Mouse (Mus musculus) gastrocnemius, adult 18-20 months (tissue): ENCODE data around the gene BC029722. TPM values are rescaled to one million over a fixed set of nuclear protein-coding genes. Genes with fewer than 3 reads are reported as not detected.

ENCODE experiments used
- DNase-seq: peaks from one replicate; pipeline ENCODE4 v3.0.0; 2021; ENCODE audit warnings: low spot score
- total RNA-seq, 2 experiments: library from RNA; stranded (reverse); gene quantifications; 2 replicates each; pipeline ENCODE4 v1.2.3; 2021

The BC029722 gene
- total RNA-seq, 2 experiments from 2014 or later, result 27.8 to 29.5 TPM

DNA sequence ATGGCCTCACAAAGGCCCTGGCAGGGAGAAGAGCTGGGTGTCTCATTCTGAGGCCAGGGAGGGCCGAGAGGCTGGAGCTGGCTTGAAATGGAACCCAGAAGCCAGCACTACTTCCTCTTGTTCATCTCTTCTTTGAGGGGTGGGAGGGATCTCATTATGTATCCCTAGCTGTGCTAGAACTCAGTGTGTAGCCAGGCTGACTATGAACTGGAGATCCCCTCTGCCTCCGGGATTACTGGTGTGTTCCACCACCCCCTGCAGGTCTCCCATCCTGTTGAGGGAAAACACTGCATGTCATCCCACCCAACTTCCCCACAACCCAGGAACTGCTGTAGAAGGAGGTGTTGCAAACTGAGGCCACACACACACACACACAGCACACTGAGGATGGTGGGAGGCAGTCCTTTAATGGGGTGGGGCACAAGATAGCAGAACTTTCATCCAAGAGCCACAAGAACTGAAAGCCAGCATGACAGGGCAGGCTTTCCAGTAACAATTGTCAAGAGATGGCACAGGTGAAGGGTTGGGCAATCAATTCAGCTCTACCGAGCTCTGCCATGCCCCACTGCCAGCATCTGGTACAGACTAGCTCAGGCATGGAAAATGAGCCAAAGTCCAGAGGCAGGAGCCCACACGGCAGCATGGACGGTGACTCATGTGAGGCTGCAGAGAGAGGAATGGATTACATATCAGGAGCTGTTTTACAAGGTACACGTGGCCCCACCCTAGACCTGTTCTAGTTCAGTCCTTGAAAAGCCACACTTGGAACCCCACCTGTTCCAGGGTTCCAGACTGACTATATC is 424 bp upstream of the BC029722 start:
- DNase-seq, result no peak

DNA sequence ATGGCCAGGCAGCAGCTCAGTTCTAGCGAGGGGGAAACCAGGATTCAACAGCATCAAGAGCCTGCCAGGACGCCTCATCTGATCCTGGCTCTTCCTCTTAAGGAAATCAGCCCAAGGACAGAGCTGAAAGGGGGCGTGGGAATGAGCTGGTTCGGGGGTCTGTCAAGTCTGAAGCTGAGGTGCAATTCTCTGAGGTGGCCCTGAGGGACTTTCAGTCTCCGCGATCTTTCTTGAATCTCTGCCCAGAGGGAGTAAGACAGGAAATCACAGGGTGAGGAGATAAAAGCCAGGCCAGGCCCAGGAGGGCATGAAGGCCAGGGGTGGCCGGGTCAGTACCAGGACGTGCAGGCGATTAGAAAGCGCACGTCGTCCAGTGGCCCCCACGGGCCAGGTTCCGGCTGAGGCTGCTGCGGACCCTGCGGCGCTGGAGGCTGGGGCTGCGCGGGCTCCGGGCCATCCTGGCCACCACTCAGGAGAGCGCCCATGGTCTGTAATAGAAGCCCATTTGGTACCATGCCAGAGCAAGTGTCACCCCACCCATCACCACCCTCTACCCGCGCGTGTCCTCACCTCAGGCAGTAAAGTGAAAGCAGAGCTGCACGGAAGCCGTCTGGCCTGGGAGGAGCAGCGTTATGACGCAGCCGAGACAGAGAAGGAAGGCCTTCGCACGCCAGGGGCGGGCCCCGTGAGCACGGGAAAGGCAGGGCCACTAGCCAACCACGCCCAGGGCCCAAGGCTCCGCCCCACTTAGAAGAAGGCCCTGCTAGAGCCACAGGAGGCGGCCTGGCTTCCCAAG is 432 bp downstream of the BC029722 start:
- peak; percentile 97 for DNase-seq

DNA sequence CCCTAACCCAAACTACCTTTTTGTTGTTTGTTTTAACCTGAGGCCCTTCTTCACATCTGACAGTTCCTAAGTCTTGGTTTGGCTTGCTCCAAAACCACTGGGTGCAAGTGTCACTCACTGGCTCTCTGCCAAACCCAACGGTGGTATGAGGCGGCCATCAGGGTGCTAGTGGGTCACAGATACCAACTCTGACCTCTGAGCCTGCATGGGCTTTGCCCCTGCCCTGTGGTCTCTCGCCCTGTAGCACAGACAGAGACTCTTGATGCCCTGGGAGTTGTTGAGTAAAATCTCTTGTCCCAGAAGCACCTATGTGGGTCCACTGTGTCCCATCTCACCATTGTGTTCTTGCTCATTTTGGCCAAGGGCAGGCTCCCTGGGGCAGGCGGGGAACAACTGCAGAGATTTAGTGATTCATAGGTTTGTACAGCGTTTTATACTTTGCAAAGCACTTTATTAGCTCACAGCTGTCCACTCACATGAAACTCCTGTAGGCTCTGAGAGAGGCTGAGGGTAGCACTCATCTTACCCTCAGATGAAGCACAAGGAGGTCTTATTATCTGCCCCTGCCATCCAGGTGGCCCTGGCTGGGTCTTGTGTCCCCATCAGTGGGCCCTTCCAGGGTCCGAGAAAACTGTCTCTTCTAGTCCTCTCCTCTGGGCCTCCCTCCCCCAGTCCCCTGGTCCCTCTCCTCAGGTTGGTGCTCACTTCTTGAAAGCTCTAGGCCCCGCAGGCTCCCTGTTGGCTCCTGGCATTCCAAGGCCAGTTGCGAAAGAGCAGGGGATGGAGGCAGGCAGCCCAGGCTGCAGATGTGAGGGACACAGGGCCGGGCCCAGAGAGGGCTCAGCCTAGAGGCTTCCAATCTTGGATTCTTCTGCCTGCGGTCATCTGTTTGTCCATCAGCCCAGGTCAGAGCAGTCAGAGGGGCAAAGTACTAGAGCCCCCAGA is 1.7 kb downstream of the BC029722 start:
- peak; percentile 61 for DNase-seq

DNA sequence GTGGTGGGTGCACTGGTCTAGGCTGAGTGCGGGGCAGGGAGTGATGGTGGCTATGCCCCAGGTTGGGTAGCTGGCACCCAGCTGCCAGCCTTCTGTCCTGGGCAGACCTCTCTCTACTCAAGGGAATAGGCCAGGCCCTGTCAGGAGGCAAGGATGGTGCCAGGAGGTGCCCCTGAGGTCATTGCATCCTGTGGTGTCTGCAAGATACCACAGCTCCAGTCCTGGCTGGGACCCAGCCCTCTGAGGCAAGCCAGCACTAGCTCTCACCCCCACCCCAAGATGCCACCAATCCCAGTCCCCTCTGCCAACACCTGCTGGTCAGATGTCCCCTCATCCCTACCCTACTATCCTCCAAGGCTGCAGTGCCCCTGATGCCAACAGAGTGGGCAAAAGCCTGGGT is 3.0 kb downstream of the BC029722 start:
- no peak for DNase-seq

DNA sequence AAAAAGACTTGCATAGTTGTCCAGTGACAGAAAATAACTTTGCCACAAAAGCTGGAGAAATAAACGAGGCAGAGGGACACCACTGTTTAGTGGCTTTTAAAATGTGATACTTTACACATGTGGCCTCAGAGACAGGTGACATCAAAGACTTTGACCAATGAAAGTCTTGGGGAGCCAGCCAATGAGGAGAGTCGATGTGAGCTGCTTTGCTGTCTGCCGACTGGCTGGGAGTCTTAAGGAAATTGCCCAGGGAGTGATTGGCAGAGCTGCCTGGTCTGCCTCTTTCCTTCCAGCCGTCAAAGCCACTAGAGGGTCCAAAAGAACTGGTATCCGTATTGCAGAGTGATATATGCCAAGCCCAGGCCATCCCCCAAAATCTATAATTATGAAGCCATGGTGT is 4.4 kb downstream of the BC029722 start:
- DNase-seq, result no peak

DNA sequence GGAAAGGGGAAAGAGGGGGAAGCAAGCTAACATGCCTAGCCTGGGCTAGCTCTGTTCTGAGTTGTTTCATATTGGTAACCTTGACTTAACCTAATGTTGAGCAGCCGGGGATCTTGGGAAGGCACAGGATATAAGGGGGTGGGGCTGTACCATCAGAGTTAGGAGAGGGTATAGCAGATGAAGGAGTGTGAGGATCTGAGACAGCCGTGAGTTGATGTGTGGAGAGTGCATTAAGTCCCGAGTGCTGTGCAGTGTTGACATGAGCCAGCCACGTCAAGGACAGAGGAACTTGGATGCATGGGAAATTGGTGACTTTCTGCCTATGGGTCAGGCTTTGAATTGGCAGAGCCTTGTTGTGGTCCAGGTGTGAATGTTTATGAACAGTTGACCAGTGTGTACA is 6.6 kb downstream of the BC029722 start:
- DNase-seq, result no peak

DNA sequence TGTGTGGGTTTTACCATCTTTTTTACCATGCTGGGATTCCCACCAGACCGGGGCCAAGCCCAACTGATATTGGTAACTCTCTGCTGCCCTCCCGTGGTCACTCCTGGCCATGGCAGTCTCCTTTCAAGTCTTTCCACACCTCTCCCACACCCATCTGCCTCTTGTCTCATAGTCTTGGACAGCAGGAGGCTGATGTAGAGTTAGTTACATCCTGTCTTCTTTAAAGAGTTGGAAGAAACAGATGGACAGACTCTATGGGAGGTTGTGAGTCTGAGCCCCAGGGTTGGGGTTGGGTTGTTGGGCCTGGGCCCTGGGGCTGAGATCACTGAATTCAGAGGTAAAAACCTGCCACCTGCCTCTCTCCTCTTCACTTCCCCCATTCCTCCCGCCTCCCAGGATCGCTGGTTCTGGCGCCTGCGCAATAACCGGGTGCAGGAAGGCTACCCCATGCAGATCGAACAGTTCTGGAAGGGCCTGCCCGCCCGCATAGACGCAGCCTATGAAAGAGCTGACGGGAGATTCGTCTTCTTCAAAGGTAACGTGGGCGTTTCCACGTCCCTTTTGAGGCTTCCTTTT is 7.3 kb downstream of the BC029722 start:
- DNase-seq, result peak; percentile 77

DNA sequence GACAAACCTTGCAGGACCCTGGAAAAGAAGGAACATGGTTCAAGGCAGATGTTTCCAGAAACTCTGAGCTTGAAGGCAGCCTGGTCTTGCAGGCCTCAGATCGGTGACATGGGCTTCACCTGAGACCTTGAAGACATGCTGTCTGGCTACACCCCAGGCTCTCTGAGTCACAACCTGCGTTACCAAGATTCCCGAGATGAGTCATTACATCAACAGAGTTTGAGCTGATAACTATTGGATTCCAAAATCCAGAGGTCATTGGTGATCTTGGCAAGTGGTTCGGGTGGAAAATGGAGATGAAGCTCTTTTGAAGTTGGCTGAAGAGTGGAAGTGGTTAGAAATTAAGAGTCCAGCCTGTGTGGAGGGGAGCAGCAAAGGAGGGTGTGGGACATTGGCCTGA is 9.6 kb downstream of the BC029722 start:
- no peak for DNase-seq

DNA sequence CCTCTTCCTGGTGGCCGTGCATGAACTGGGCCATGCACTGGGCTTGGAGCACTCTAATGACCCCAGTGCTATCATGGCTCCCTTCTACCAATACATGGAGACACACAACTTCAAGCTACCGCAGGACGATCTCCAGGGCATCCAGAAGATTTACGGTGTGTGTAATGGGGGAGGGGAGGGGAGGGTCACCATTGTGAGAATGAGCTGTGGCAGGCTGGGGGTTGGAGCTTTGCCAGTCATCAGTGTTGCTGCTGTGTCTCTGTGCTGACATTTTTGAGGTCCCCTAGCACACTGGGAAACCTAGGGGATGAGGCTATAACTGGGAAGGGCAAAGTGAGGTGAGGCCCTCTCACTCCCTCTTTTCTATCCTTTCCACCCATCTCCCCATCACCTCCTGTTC is 11.8 kb downstream of the BC029722 start:
- DNase-seq, result no peak

DNA sequence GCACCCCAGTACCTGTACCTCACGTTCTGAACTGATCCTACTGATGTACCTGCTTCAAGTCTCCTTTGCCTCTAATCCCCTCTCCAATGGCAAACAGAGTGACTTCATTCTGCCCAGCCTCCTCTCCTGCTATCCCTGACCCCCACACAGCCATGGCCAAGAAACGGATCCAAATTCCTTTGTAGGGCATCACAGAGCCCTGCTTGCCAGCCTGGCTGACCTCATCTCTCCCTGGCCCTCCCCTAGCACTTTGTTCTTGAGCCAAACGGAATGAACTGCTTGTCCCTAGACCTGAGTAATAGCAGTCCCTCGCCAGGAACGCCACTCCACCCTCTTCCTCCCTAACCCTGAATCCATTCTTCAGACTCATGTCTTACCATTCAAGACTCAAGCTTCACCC is 12.7 kb downstream of the BC029722 start:
- DNase-seq, result peak; percentile 63

DNA sequence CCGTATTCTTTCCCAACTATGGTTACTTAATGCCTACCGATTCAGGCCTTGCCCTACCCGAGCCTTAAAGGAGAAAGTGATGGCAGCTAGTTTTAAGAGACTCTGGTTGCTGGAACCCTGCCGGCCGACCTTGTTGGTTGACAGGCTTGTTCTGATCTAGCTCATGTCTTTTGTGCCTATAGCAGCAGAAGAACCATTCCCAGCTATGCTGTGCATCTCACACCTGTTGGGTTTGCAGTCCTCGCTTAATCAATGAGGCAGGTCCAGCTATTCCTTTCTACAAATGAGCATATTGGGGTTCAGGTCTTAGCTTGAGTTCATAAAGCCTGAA is 13.3 kb downstream of the BC029722 start:
- no peak for DNase-seq

DNA sequence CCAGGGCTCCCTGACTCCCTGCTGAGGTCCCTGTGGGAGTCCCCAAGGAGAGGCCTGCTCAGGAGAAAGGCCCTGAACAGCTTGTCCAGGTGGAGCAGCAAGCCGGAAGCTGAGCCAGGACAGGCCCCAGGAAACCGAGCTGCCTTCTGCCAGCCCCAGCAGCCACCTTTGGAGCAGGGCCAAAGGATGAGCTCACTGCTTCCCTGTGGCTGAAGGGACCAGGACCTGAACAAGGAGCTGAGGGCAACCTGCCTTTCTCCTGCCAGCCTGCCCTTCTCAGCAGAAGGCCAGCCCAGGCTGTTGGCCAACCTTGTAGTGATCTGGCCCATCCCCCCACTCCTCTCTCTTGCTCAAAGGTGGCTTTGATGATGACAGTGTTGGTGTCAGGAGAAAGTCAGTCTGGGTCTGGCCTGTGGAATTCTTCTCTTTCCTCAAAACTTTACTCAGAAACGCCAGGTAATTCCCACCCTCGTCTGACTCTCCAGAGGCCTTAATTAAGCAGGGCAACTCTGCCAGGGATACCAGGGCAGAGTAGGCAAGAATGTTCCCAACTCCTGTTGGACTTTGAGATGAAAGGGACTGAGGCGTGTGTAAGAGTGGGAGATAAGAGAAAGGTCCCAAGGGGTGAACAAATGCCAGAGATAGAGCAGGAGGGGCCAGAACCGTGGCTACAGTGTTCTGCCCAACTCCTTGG is 13.8 kb downstream of the BC029722 start:
- peak; percentile 71 for DNase-seq

DNA sequence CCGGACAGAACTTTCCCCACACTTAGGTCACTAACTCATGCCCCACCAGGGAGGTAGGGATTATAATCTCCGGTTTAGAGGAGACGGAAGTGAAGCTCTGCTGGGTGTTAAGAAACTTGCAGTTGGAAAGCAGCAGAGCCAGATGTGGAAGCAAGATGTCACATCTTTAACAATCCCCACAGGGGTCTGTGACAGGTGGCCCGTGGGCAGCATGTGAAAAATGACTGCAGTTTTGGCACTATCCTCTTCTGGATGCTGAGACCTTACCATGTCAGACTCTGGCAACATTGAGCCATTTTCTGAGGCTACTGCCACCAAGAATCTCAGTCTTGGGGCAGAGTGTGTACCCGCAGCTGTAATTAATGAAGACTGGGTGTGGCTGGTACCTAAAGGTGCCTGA is 15.2 kb downstream of the BC029722 start:
- DNase-seq, result no peak

DNA sequence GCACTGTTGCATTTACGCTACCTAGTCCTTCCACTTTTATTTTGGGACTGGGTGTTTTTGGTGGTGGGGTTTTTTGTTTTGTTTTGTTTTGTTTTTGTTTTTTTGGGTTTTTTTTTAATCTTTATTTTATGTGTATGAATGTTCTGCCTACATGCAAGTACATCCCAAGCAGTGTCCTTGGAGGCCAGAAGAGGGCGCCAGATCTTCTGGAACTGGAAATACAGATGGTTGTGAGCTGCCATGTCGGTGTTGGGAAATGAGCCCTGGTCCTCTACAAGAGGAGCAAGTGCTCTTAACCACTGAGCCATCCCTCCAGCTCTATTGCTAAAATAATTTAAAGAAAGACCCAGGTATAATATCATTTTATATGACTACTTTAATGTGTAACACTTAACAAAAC is 16.5 kb downstream of the BC029722 start:
- no peak for DNase-seq

DNA sequence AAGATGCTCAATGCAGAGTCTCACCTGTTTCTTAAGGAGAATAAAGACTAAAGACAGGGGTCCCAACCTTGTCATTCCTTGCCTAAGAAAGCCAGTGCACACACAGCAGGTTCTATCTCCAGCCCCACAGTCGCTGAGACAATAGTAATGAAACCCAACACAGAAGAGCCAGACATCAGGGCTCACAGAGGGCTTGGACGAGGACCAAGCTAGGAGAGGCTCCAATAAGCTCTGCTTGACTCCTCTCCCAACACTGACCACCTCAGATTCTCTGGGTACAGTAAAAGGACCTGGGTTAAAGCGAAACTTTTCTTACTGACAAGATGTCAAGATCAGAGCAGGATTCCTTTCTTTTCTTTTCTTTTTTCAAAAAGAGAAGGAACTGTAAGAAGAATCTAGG is 20.6 kb downstream of the BC029722 start:
- DNase-seq, result no peak

DNA sequence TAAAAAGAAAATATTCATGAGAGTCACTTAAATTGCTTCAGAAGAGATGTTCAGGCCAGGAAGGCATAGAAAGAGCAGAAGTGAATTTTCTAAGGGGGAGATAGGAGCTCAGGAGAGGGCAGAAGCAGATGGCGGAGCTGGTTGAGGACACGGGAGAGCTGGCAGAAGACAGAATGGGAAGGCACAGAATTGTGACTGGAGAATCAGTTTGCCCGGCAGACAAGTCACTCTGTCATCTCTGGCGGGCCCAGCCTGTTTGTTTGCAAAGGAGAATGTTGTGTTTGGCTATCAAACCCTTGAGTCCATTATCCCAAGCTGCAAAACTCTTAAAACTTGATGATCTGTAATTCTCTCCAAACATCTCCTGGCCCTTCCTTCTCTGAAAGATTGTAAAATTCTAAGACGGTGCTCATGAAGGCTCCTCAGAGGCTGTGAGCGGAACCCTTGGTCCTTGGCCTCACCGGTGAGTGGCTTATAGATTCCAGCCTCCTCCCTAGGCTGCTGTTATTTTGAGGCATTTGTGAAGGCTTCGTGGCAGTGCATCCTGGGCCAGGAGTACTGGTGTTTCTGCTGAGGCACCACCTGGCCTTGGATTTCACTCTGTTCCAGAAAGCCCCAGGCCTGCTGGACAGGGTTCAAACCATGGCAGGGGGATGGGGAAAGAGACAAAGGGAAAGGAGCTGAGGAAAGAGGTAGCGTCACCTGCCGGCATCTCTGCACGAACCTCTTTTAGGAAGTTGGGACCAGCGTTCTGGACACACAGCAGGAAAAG is 24.4 kb downstream of the BC029722 start:
- DNase-seq, result no peak

DNA sequence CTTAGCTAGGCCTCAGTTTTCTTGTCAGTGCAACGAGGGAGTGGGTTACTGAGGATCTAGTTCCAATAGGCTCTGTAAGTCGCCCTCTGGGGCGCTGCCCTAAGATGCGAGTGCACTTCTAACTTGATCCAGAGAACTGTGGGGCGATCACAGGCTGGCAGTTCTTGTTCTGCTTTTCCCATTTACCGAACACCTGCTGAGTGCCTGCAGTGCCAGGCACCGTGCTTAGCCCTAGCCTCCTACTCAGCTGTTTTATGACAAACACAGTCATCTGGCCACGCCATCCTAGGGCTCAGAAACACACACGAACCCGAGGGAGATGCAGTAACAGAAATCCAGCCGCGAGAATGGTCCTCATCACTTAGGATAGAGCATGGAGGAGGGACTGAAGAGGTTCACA is 26.3 kb downstream of the BC029722 start:
- no peak for DNase-seq

DNA sequence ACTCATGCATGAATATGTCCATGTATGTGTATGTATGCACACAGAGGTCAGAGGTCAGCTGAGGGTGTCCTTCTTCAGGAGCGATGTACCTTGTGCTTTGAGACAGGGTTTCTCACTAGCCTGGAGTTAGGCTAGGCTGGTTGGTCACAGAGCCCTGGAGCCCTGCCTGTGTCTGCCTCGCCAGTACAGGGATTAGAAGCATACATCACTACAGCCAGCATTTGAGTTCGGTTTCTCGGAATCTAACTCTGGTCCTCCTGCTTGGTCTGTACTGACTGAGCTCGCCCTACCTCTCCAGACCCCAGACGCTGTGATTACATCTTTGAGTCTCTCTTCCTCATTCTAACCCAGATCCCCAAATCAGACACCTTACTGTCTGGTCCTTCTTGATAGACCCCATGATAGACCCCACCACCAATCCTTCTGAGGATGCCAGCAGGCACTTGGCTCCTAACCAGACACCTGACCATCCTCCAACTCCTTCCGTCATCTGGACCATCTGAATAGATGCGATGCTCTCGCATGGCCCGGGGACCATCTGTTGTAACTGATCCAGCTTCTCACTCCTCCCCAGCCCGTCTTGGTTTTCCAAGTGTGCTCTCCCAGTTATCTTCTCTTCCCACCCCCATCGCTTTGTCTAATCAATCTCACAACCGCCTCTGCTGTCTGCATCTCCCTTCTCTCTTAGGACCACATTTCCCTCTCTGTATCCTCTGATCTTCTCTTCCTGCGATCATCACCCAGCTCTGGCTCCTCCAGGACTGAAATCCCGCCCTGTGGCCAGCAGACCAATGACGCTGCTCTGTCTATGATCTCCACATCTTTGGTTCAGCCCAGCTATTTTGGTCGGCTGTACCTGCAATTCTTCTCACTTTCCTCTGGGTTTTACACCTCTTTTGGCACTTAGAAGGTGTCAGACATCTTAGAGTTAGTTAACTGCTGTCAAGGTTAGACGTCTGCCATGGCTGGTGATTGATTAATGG is 31.0 kb downstream of the BC029722 start:
- no peak for DNase-seq

DNA sequence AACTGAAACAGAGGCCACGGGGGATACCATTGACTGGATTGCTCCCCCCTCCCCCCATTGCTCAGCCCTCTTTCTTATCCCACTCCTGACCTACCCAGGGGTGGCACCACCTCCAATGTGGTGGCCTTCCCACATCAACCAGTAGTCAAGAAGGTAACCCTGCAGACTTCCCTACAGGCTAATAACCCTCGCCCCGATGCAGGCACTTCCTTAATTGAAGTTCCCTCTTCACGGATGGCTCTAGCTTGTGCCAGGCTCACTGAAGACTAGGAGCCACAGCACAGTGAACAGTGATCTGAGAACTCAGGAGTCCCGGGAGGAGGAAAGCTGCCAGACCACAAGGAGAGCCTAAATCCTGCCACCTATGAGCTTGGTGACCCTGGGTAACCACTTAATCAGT is 32.3 kb downstream of the BC029722 start:
- no peak for DNase-seq
